Mouse (Mus musculus) cerebral cortex, adult 2 months (tissue): Measurements from ENCODE around the gene Fgfr2.

Experiments used
- WGBS: fragments of 180-500 bp; shearing (Covaris S2); methylation state at CpG from one replicate; pipeline ENCODE4 v1.1.7; 2018; 5-methylcytosine and 5-hydroxymethylcytosine counted together

The Fgfr2 gene

GRCm38 (mm10) chr7:130662250-130662649, 2460.9 kb downstream of the Fgfr2 start:
- 91% methylated on average over 5 of the region's 5 CpGs for WGBS

- WGBS, result 91% methylated on average over 5 of the region's 5 CpGs
Observed at GRCm38 (mm10) chr7:130659129-130659528, 2464.0 kb downstream of the Fgfr2 start.

- 63% methylated on average over 13 of the region's 13 CpGs for WGBS
Observed at GRCm38 (mm10) chr7:130657751-130658150, 2465.4 kb downstream of the Fgfr2 start.

- 98% methylated on average over 8 of the region's 8 CpGs for WGBS
Observed at GRCm38 (mm10) chr7:130656965-130657364, 2466.2 kb downstream of the Fgfr2 start.

- 53% methylated on average over 2 of the region's 2 CpGs for WGBS
Observed at GRCm38 (mm10) chr7:130654562-130654961, 2468.6 kb downstream of the Fgfr2 start.

- 74% methylated on average over 6 of the region's 6 CpGs for WGBS
Observed at GRCm38 (mm10) chr7:130653036-130653555, 2470.1 kb downstream of the Fgfr2 start.

GRCm38 (mm10) chr7:130650621-130651020, 2472.5 kb downstream of the Fgfr2 start:
- WGBS, result 94% methylated on average over 5 of the region's 5 CpGs

- 71% methylated on average over 7 of the region's 7 CpGs for WGBS
Observed at GRCm38 (mm10) chr7:130649257-130649656, 2473.9 kb downstream of the Fgfr2 start.

GRCm38 (mm10) chr7:130648061-130648460, 2475.1 kb downstream of the Fgfr2 start:
- 70% methylated on average over 4 of the region's 4 CpGs for WGBS

GRCm38 (mm10) chr7:130646762-130647139, 2476.4 kb downstream of the Fgfr2 start:
- WGBS, result 8% methylated on average over 18 of the region's 18 CpGs

- WGBS, result under 1% methylated on average over 55 of the region's 55 CpGs
Observed at GRCm38 (mm10) chr7:130645994-130646761, 2477.0 kb downstream of the Fgfr2 start.

GRCm38 (mm10) chr7:130645332-130645993, 2477.7 kb downstream of the Fgfr2 start:
- 22% methylated on average over 15 of the region's 15 CpGs for WGBS

- WGBS, result 65% methylated on average over 9 of the region's 9 CpGs
Observed at GRCm38 (mm10) chr7:130640681-130641080, 2482.5 kb downstream of the Fgfr2 start.

GRCm38 (mm10) chr7:130637811-130638210, 2485.3 kb downstream of the Fgfr2 start:
- WGBS, result 60% methylated on average over 6 of the region's 6 CpGs

GRCm38 (mm10) chr7:130636902-130637301, 2486.2 kb downstream of the Fgfr2 start:
- WGBS, result 88% methylated on average over 4 of the region's 4 CpGs

GRCm38 (mm10) chr7:130636274-130636673, 2486.9 kb downstream of the Fgfr2 start:
- 88% methylated on average over 3 of the region's 3 CpGs for WGBS

GRCm38 (mm10) chr7:130635212-130635611, 2487.9 kb downstream of the Fgfr2 start:
- 73% methylated on average over 7 of the region's 7 CpGs for WGBS

- WGBS, result 93% methylated on average over 4 of the region's 4 CpGs
Observed at GRCm38 (mm10) chr7:130634259-130634871, 2488.8 kb downstream of the Fgfr2 start.

GRCm38 (mm10) chr7:130632379-130632732, 2490.8 kb downstream of the Fgfr2 start:
- 90% methylated on average over 5 of the region's 5 CpGs for WGBS

- WGBS, result 44% methylated on average over 22 of the region's 22 CpGs
Observed at GRCm38 (mm10) chr7:130631553-130632378, 2491.4 kb downstream of the Fgfr2 start.

- 86% methylated on average over 3 of the region's 3 CpGs for WGBS
Observed at GRCm38 (mm10) chr7:130630956-130631355, 2492.2 kb downstream of the Fgfr2 start.

GRCm38 (mm10) chr7:130629999-130630398, 2493.2 kb downstream of the Fgfr2 start:
- WGBS, result 81% methylated on average over 7 of the region's 7 CpGs
